Mouse (Mus musculus) CH12F3 (cell line): Measurements from ENCODE around the gene Pml.

Experiments
- in situ Hi-C: fragments of 300-500 bp; cut with MboI; formaldehyde crosslinking; loops from 2 replicates; pipeline ENCODE4 v1.14.3; 2020; ENCODE audit warnings: low sequenced_read_pairs

Pml gene

DNA sequence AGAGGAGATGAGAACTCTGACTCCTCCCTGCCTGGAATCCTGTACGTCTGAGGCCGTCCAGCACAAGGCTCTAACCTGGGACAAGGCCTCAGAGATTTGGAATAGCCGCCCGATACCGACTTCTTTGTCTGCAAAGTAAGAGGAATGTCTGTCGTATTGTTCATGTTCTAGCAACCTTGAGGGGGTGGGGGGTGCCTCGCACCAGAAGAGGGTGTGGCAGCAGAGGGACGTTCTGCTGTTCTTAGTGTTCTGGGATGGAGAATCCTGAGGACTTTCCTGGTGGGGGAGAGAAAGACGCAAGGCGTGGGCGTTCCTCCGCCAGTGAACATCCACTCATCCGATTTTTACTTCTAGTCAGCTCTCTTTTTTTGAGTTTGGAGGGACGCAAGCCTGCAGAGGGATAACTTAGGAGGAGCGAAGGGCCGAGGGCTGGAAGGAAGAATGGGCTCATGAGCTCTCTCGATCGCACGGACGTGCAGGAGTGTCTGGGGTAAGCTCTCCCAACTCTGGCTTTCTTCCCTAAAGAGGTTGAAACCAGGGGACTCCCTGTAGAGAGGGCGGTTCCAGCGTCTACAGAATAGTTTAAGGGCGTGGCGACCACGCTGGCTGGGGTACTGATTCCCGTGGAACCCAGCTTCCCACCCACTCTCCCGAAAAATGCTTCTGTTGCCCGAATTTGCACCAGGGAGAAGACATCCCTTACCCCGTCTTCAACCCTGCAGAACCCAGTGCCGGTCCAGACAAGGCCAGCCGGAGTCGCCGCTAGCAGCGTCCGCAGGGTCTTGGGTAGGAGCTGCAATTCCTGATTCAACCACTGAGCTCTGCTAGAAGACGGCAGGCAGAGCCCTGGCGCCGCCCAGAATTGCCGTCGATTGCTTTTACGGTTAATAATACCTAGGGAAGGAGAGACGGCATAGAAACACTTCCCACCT is 45.8 kb downstream of the Pml start, which contains the start of the genes Islr and Islr2:
TSS of gene Islr (minus strand) at position 791 of the 932 bp plus-strand sequence.
TSS of gene Islr2 (minus strand) at position 804 of the 932 bp plus-strand sequence.
- in situ Hi-C loops: loop anchor here (5.0 kb wide), 1 partner anchor 151 kb away; no protein-coding TSS in a partner anchor

DNA sequence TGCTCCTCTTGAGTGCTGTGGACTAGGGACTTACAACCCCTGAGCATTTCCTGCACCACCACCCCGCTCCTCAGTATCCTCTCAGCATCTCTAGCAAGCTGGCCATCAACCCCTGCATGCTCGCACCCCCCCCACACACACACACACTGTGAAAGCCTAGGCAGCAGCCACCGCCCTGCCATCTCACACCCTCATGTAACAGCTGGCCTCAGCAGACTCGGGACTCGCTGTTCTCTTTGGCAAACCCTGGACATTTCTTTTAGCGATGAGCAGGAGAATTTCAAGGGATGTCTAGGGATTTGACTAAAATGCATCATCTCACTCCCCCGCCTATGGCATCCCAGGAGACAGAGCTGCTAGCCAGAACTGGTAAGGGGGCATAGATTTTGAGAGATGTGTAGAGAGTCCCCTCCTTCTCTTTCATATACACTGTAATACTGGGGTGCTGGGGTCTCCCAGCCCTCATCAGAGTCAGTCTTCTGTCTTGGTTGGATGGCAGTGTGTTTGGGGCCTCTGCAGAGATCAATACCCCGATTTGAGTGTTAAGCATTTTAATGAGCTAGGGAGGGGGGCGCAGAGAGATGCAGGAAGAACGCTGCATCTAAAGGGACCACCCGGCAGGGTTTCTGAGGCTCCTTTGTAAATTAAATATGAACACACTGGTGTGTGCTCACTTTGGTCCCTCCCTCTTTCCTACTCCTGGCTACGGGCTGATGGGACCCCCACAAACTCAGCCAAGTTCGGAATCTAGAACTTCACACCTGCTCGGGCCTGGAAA is 46.7 kb downstream of the Pml start:
- in situ Hi-C loops: loop anchor here (5.0 kb wide), 1 partner anchor 151 kb away; no protein-coding TSS in a partner anchor

DNA sequence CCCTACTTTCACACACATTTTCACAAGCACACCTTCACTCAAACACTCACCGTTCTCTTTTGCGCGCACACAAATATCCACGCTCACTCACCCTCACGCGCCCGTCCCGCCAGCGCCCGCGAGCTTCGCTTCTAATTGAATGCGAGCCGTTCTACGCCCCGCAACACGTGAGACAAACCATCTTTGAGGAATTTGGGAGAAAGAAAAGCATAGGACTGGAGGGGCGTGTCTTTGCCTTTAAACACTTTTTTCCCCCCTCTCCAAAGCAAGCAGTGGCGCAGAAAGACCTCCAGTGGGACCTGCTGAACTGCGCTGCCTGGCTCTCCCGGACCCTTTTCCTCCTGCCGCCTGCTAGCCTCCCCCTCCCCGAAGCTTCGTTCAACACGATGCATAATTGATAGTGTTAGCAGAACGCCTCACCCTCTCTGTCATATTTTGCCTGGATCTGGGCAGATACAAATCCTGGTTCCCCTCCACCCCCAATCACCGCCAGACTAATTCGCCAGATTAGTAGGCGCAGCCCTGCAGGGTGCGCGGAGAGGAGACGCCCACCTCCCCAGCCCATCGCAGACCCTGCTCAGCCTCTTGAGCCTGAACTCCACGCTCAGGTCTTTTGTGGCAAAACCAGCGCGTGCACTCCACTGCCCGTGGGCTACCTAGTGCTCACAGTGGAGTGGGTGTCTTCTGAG is 47.6 kb downstream of the Pml start:
- in situ Hi-C loops: loop anchor here (5.0 kb wide), 1 partner anchor 150 kb away; no protein-coding TSS in a partner anchor

DNA sequence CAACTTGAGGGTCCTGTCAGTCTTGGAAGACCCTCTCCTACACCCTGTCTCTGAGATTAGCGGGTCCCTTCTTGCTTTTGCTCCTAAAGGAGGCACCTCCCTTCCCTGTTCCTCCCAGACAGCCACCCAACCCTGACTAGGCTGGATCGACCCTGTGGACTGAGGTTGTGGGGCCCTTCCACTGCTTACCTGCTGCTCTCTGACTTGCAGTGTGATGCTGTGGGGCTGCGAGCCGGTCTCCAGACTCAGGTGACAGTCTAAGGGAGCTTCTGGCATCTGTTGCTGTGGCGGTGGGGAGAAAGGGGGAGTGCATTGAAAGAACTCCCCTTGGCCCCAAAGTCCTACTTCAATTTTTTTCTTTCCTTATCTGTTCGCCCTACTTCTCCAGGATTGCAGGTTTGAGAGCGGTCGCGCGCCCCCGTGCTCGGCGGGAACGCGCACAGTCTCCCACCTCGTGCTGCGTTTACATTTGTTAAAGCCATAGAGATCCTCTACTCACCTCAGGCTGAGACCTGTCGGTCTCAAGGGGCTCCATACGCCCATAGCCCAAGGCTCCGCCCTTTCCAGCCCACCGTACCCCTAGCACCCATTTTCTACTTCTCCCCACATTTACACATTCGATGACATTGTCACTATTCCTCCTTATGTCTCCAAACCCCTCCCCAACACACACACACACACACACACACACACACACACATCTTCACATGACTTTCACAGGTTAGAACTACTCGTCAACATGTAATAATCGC is 48.3 kb downstream of the Pml start:
- in situ Hi-C loops: loop anchor here (5.0 kb wide), 1 partner anchor 149 kb away; no protein-coding TSS in a partner anchor

DNA sequence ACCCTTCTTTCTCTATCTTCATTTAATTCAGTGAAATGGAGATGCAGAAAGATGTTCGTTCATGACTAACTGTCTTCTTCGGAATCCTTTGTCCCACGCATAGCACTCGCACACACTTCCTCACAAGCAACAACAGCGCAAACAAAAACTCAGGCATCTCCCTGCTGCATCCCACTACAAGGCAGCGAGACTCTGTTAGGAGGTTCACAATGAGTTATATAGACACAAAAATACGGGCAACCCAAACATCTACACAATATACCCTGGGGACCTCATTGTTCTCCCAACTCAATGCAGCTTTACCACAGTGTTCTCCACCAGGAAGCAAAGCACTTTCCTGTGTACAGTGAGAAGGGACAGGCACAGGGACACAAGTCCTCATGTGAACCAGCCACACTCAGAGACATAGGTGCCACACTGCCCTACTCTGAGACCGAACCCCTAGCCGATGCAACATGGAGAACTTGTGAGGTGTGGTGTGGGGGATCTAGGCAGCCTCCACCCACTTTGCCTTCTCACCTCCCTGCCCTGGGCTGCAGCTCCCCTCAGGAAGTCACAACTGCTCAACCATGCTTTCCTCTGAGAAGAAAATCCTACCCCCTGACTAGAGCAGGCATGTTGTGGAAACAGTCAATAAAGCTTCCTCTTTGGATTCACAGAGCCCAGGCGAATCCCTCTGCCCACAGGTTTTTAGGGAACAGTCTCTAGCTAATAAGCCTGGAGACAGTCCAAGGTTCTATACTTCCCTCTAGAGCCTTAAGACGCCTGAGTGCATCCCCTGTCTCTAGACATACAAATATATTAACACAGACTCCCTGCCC is 49.1 kb downstream of the Pml start:
- in situ Hi-C loops: loop anchor here (5.0 kb wide), 1 partner anchor 148 kb away; no protein-coding TSS in a partner anchor

DNA sequence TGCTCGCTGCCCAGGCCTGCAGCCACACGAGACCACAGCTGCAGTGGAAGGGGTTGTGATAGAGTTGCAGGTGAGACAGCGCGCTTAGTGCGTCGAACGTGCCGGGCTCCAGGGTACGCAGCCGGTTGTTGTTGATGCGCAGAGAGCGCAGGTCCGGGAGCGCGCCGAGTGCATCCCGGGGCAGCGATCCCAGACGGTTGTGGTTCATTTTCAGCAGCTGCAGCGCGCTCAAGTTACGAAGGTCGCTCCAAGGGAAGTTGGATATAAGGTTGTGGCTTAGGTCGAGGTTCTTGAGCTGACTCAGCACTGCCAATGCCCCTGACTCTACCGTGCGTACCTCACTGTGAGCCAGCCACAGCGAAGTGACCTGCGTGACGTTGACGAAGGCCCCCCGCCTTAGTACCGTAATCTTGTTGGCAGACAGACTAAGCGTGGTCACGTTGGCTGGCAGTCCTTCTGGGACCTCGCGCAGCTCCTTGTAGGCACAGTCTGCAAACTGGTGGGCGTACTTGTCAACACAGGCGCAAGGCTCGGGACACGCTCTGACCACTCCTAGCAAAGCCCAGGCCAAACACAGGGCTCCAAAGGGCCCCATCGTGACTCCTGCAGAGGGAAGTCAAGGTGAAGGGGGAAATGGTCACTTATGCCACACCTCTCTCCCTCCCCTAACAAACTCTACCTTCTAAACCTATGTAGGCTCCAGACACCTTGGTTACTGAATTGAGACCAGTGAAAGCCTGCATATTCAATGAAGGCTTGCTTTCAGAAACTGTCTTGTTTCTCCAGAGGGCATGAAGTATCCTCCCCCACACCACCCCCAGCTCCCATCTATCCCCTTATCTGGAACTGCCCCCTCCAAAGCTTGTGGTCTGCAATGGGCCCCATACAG is 50.0 kb downstream of the Pml start:
- in situ Hi-C loops: loop anchor here (5.0 kb wide), 1 partner anchor 147 kb away; no protein-coding TSS in a partner anchor

DNA sequence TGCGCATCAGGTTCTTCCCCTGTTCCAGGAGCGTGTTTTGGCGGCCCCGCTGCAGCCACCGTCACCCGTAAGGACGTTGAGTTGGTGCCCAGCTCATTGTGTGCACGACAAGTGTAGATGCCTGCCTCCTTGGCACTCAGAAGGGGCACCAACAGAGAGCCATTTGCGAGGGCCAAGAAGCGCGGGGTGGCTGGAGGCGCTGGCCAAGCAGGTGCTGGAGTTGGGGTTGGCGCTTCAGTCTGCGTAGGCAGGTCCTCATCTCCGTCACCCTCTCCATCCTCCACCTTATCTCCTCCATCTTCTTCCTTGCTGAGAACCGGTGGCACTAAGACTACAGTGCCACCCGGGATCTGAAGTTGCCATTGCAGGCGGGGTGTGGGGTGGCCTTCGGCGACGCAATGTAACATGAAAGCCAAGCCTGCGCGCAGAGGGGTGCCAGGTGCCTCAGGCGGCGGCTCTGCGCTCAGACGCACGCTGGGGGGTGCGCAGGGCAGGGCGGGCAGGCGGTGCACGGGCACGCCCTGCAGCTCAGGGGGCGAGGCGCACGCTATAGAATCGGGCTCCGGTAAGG is 50.7 kb downstream of the Pml start:
- in situ Hi-C loops: no loop called here

DNA sequence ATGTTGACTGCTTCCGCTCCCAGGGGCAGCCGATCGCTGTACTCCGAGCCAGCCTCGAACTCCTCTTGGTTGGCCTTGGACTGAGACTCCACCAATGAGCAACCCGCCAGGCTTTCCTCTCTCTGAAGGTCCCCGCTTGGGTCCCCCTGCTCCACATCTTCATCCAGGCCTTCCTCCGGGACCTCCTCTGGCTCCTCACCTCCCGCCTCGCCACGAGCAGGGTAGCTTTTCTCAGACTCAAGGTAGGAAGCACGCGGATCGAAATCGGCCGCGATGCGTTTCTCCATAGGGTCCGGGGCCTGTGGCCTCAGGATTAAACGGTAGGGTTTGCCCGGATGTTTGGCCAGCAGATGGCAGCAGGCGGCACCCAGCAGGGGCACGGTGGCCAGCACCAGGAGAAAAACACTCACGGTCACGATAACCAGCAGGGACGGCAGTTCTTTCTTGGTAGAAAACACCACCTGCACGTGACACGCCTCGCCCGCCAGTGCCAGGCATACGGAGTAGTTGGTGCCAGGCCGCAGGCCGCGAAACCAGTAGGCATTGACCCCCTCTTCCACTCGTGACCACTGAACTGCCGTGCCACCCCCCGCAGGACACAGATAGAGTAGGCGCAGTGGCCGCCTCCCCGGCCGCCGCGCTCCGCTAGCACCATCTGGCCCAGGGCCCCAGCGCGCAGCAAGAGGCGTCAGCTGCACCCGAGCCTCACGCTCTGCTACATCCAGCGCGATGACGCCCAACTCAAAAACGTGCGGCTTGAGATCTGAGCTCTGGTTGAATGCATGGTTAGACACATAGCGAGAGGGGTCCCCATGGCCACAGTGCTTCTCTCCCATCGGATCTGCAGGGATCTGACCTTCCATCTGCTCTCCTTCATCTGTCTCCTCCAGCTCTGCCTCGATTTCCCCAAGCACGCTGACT is 51.5 kb downstream of the Pml start:
- in situ Hi-C loops: no loop called here

DNA sequence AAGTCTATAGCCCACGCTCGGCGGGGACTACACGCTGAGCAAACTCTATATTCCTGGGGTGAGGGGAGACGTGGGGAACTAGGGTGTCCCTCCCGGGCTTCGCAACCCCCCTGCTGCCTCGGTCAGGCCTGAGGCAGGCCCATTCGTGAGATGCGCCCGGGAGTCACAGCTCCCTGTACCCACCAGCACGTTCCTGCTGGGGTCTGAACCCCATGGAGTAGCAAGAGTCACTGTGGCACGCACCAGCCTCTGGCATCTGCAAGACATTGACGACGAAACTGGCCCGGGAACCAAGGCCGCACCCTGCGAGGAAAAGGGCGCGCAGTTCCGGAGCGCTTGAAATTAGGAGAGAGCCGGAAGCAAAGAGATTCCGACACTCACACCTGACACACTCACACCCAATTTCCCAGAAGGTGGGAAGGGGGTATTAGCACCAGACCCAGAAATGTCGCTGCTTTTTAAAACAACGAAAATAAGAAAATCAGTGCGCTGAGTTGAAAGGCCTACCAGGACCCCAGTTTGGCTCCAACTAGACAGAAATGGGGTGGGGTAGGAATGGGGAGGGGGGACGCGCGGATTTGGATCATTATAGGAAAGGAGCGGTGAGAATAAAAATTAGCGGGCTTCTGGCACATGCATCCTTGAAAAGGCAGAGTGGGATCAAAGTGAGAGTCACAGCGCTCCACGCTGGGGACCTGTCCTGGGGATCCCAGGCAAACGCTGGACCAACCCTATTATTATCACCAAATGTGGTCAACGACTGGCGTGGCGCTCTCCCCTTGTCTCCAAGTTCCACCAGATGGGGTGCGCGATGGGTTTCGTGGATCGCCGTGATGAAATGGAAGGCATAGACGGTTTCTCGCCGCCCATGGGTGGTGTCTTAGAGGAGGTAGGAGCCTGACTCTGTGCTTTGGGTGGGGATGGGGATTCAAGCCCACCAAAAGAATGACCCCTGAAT is 52.7 kb downstream of the Pml start:
- in situ Hi-C loops: no loop called here

DNA sequence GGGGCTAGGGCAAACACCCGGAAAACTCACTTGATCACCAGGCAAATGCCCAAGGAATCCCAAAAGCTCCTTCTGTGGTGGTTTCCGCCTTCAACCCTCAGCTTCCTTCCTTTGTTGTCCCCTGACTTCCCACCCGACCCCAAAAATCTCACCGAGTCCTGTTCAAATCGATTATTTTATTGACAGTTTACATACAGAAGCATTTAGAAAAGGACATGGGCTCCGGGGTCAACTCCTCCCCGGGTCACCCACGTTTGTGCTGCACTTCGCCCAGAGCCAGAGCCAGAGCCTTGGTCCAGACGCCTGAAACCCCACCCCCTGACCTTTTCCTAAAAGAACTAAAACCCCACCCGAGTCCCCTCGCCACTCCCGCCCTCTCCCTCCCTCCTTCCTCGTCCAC is 53.4 kb downstream of the Pml start:
- in situ Hi-C loops: no loop called here

DNA sequence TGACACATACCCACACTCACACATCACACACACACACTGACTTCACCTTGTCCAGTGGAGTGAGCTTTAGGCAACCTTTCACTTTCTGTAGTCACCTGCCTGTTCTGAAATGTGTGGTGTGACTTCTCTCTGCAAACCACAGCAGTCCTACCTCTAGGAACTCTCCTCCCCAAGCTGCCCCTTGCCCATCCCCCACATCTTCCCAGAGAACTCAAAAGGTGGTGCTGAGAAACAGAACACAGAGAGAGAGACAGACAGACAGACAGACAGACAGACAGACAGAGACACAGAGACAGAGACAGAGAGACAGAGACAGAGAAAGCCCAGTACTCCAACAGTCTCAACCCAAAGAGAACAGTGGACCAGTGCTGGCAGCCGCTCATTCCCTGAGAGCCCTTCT is 53.9 kb downstream of the Pml start:
- in situ Hi-C loops: no loop called here

DNA sequence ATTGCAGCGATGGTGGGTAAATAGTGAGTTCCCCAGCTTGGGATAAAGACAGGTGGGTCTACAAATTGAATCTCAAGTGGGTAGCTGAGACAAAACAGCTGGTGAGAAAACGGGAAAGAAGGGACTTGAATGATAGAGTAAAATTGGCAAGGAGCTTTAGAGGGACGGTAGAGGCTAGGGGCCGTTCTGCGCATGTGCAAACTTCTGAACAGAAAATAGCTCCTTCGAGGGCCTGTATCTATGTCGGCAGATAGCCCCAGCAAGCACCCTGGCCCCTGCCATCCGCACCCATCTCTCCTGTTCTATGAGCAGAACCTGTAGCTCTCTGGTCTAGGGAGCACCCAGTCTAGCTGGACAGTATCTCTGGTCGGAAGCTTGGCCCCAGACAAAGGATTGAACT is 55.4 kb downstream of the Pml start:
- in situ Hi-C loops: no loop called here

DNA sequence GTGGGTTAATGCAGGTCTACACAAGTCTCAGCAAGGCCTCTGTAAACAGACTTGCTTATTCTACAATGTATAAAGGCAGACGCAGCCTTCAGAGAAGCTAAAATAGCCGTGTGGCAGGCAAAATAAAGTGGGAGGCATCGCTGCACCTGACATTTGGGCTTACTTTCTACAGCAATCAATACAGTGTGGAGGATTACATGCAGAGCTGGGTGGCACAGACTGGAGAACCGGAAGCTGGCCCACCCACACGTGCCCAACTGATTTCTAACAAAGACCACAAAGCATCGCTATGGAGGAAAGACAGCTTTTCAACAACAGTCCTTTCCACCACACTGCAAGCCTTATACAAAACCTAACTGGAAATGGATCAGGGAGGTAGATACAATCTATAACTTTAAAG is 65.1 kb downstream of the Pml start:
- in situ Hi-C loops: no loop called here

DNA sequence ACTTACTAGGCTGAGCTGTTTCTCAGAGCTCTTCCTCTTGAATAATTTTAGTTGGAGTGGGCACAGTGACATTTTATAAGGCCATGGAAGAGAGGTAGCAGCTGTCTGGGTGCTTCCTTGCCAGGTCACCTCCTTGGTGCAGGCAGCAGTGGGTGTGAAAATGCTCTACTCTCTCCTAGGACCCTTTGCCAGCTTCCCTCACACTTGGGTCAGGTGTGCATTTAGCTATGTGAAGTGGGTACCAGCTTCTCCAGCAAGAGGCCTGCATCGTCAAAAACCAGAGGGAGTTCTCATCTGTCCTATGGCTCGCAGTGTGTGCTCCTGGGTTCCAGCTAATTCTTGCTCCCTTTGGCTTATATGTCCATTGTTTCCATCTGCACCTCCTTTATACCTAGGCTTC is 70.2 kb downstream of the Pml start:
- in situ Hi-C loops: no loop called here

DNA sequence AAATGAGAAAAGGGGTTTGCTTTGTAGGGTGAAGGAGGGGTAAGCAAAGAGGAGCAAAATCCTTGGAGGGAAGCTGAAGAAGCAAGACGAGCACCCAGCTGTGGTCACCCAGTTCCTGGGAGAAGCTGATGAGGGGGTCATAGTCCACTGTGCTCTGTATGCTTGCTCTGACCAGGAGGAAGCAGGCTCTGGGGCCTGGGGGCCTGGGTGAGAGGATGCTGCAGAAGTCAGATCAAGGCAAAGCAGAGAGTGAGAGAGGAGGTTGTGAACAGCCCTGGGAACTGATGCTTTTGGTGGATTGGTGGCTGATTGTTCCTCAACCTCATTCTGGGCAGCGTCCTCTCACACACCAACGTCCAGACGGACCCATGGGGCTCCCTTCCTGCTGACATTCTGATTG is 72.4 kb downstream of the Pml start:
- in situ Hi-C loops: no loop called here
